Mouse (Mus musculus): ENCODE data around the gene Heyl. TPM values are rescaled to one million over a fixed set of nuclear protein-coding genes. Genes with fewer than 3 reads are reported as not detected.
A peak's percentile ranks its signal among the peaks of the same experiment; 100 is the strongest.

The Heyl gene
- polyA plus RNA-seq, 1 experiment: 4.3 TPM

GRCm38 (mm10) chr4:123225718-123226403, 7.5 kb upstream of the Heyl start:
- Histone ChIP-seq H3K4me1 (replicated peaks; ENCODE audit: control insufficient read depth, insufficient read depth, low read length) (no peaks in the 10 kb centered on the region), H3K27ac (ENCODE audit: control insufficient read depth, insufficient read depth, low read length) (no peak overlapping the region), H3K4me3 (ENCODE audit: control insufficient read depth, insufficient read depth, low read length) (no peak overlapping the region), H3K27me3 (ENCODE audit: control insufficient read depth, insufficient read depth, low read length) (no peaks in the 10 kb centered on the region), H3K36me3 (ENCODE audit: control insufficient read depth, insufficient read depth, low read length) (no peaks in the 10 kb centered on the region)
- no peak for DNase-seq
- WGBS: 86% methylated on average over 10 of the region's 10 CpGs
- TF ChIP-seq POLR2A (IDR thresholded peaks at IDR 0.05; ENCODE audit: control insufficient read depth, extremely low read depth, insufficient read depth, low read length, poor library complexity) (no peak), CTCF (IDR thresholded peaks at IDR 0.05; ENCODE audit: borderline replicate concordance, control insufficient read depth, extremely low read depth, insufficient read depth, low read length, poor library complexity) (no peak)

GRCm38 (mm10) chr4:123227707-123228106, 5.6 kb upstream of the Heyl start:
- WGBS: 80% methylated on average over 4 of the region's 4 CpGs
- Histone ChIP-seq H3K27ac (ENCODE audit: control insufficient read depth, insufficient read depth, low read length) (no peak overlapping the region), H3K27me3 (ENCODE audit: control insufficient read depth, insufficient read depth, low read length) (no peaks in the 10 kb centered on the region; the same call in 1 of the 2 replicates), H3K4me3 (ENCODE audit: control insufficient read depth, insufficient read depth, low read length) (no peak overlapping the region), H3K4me1 (replicated peaks; ENCODE audit: control insufficient read depth, insufficient read depth, low read length) (no peaks in the 10 kb centered on the region), H3K36me3 (ENCODE audit: control insufficient read depth, insufficient read depth, low read length) (no peaks in the 10 kb centered on the region)
- DNase-seq: no peak
- TF ChIP-seq POLR2A (IDR thresholded peaks at IDR 0.05; ENCODE audit: control insufficient read depth, extremely low read depth, insufficient read depth, low read length, poor library complexity): no peak
- TF ChIP-seq CTCF (IDR thresholded peaks at IDR 0.05; ENCODE audit: borderline replicate concordance, control insufficient read depth, extremely low read depth, insufficient read depth, low read length, poor library complexity): no peak

GRCm38 (mm10) chr4:123228270-123228669, 5.1 kb upstream of the Heyl start:
- TF ChIP-seq CTCF (IDR thresholded peaks at IDR 0.05; ENCODE audit: borderline replicate concordance, control insufficient read depth, extremely low read depth, insufficient read depth, low read length, poor library complexity): no peak
- no peak for TF ChIP-seq POLR2A (IDR thresholded peaks at IDR 0.05; ENCODE audit: control insufficient read depth, extremely low read depth, insufficient read depth, low read length, poor library complexity)
- no peaks in the 10 kb centered on the region; the same call in 1 of the 2 replicates for H3K27me3 ChIP-seq (ENCODE audit: control insufficient read depth, insufficient read depth, low read length)
- DNase-seq: no peak
- WGBS: 55% methylated on average over 2 of the region's 2 CpGs
- peaks cover 4% of the 10 kb centered on the region; the same call in 1 of the 2 replicates for H3K4me1 ChIP-seq (replicated peaks; ENCODE audit: control insufficient read depth, insufficient read depth, low read length)
- H3K4me3 ChIP-seq (ENCODE audit: control insufficient read depth, insufficient read depth, low read length): no peak overlapping the region
- H3K36me3 ChIP-seq (ENCODE audit: control insufficient read depth, insufficient read depth, low read length): no peaks in the 10 kb centered on the region
- H3K27ac ChIP-seq (ENCODE audit: control insufficient read depth, insufficient read depth, low read length): no peak overlapping the region

GRCm38 (mm10) chr4:123229166-123229565, 4.2 kb upstream of the Heyl start:
- Histone ChIP-seq H3K4me3 (ENCODE audit: control insufficient read depth, insufficient read depth, low read length) (no peak overlapping the region), H3K27me3 (ENCODE audit: control insufficient read depth, insufficient read depth, low read length) (no peaks in the 10 kb centered on the region; the same call in 1 of the 2 replicates)
- TF ChIP-seq POLR2A (IDR thresholded peaks at IDR 0.05; ENCODE audit: control insufficient read depth, extremely low read depth, insufficient read depth, low read length, poor library complexity): no peak
- TF ChIP-seq CTCF (IDR thresholded peaks at IDR 0.05; ENCODE audit: borderline replicate concordance, control insufficient read depth, extremely low read depth, insufficient read depth, low read length, poor library complexity): no peak

GRCm38 (mm10) chr4:123232841-123233240, 515 bp upstream of the Heyl start:
- Histone ChIP-seq H3K4me1 (replicated peaks; ENCODE audit: control insufficient read depth, insufficient read depth, low read length) (peaks cover 31% of the 10 kb centered on the region), H3K36me3 (ENCODE audit: control insufficient read depth, insufficient read depth, low read length) (no peaks in the 10 kb centered on the region), H3K4me3 (ENCODE audit: control insufficient read depth, insufficient read depth, low read length) (no peak overlapping the region), H3K27me3 (ENCODE audit: control insufficient read depth, insufficient read depth, low read length) (no peaks in the 10 kb centered on the region; the same call in 1 of the 2 replicates), H3K27ac (ENCODE audit: control insufficient read depth, insufficient read depth, low read length) (no peak overlapping the region)
- TF ChIP-seq CTCF (IDR thresholded peaks at IDR 0.05; ENCODE audit: borderline replicate concordance, control insufficient read depth, extremely low read depth, insufficient read depth, low read length, poor library complexity) (no peak), POLR2A (IDR thresholded peaks at IDR 0.05; ENCODE audit: control insufficient read depth, extremely low read depth, insufficient read depth, low read length, poor library complexity) (no peak)
- no peak for DNase-seq
- 31% methylated on average over 3 of the region's 3 CpGs for WGBS

More at GRCm38 (mm10) chr4:123229166-123229565, 4.2 kb upstream of the Heyl start:
- H3K4me1 ChIP-seq (replicated peaks; ENCODE audit: control insufficient read depth, insufficient read depth, low read length): peaks cover 12% of the 10 kb centered on the region
- WGBS: 91% methylated on average over 11 of the region's 11 CpGs
- no peak for DNase-seq
- H3K36me3 ChIP-seq (ENCODE audit: control insufficient read depth, insufficient read depth, low read length): no peaks in the 10 kb centered on the region
- no peak overlapping the region for H3K27ac ChIP-seq (ENCODE audit: control insufficient read depth, insufficient read depth, low read length)

- 68% methylated on average over 9 of the region's 9 CpGs for WGBS
- TF ChIP-seq POLR2A (IDR thresholded peaks at IDR 0.05; ENCODE audit: control insufficient read depth, extremely low read depth, insufficient read depth, low read length, poor library complexity): no peak
- no peak for TF ChIP-seq CTCF (IDR thresholded peaks at IDR 0.05; ENCODE audit: borderline replicate concordance, control insufficient read depth, extremely low read depth, insufficient read depth, low read length, poor library complexity)
- peak overlapping the region; percentile 6; the same call in 1 of the 2 replicates for H3K27ac ChIP-seq (ENCODE audit: control insufficient read depth, insufficient read depth, low read length)
- H3K4me3 ChIP-seq (ENCODE audit: control insufficient read depth, insufficient read depth, low read length): no peak overlapping the region
- H3K27me3 ChIP-seq (ENCODE audit: control insufficient read depth, insufficient read depth, low read length): peaks cover 6% of the 10 kb centered on the region; the same call in 1 of the 2 replicates
- DNase-seq: no peak
- H3K36me3 ChIP-seq (ENCODE audit: control insufficient read depth, insufficient read depth, low read length): no peaks in the 10 kb centered on the region
- peaks cover 46% of the 10 kb centered on the region for H3K4me1 ChIP-seq (replicated peaks; ENCODE audit: control insufficient read depth, insufficient read depth, low read length)
Observed at GRCm38 (mm10) chr4:123235835-123236430, 2.6 kb downstream of the Heyl start.

All from thymus, adult 2 months (tissue).